Mouse (Mus musculus): ENCODE measurements around the gene Slc17a3. TPM values are rescaled to one million over a fixed set of nuclear protein-coding genes. Genes with fewer than 3 reads are reported as not detected.

Slc17a3 gene
- total RNA-seq, 2 experiments from 2014 or later, result not detected

- DNase-seq, result no peak
- intact Hi-C loops (cut with DNase I), result no loop called here
- no peak for TF ChIP-seq CTCF (IDR thresholded peaks at IDR 0.05)
- H3K4me3 ChIP-seq, result no peak overlapping the region
- no peak overlapping the region for H3K27ac ChIP-seq
Observed at GRCm38 (mm10) chr13:23849299-23849698, 10.1 kb downstream of the Slc17a3 start.

- Histone ChIP-seq H3K27ac (no peak overlapping the region), H3K4me3 (no peak overlapping the region)
- TF ChIP-seq CTCF (IDR thresholded peaks at IDR 0.05), result no peak
- DNase-seq, result no peak
- intact Hi-C loops (cut with DNase I), result no loop called here
Observed at GRCm38 (mm10) chr13:23856401-23856800, 17.2 kb downstream of the Slc17a3 start.

DNA sequence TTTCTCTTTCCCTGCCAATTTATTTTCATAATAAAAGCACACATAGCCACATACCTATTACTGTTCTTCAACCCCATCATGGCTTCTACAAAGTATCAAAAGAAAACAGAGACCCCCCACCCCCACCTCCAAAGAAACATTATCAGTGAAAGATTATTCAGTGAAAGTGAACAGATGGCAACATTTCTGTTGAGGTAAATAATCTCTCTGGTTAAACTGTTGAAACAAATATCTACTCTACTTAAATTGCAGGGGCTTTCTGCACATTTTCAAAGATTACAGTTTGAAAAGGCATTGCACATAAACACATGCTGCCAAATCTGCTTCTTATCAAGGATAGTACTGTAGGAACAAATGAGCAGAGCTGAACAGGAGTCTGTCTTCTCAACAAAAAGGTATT, 22.6 kb downstream of the Slc17a3 start:
- intact Hi-C loops (cut with DNase I), result no loop called here
- TF ChIP-seq CTCF (IDR thresholded peaks at IDR 0.05), result no peak
- H3K27ac ChIP-seq, result no peak overlapping the region
- no peak overlapping the region for H3K4me3 ChIP-seq
- no peak for DNase-seq

GRCm38 (mm10) chr13:23864711-23865110, 25.5 kb downstream of the Slc17a3 start:
- intact Hi-C loops (cut with DNase I), result no loop called here
- Histone ChIP-seq H3K27ac (no peak overlapping the region), H3K4me3 (no peak overlapping the region)
- no peak for DNase-seq
- TF ChIP-seq CTCF (IDR thresholded peaks at IDR 0.05), result no peak

DNA sequence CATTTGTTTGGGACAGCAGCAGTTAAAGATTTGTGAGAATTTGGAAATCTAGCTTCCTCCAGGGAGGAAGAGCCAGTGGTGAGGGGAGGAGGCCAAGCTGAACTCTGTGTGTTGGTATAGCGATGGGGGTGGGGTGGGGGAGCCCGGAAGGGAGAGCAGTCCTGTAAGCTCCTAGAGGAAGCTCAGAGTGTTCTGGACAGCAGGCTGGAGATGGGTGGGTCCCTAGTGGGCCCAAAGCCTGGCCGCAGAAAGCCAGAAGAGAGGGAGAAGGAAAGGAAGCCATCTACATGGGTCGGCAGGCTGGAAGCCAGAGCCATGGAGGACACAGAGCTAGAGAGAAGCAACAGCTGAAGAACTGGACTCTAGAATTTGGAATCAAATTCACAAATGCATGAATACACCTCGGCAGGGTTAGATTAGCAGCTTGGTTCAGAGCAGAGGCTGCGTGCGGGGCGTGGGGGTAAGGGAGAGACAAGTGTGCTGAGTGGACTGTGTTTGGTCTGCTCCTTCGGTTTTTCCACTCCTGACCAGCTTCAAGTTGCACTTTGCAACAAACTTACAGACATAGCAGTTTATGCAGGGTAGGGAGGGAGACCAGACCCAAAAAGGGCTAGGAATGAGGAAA, 27.0 kb downstream of the Slc17a3 start:
- intact Hi-C loops (cut with DNase I), result no loop called here
- TF ChIP-seq CTCF (IDR thresholded peaks at IDR 0.05), result no peak
- Histone ChIP-seq H3K27ac (no peak overlapping the region), H3K4me3 (no peak overlapping the region)
- no peak for DNase-seq

DNA sequence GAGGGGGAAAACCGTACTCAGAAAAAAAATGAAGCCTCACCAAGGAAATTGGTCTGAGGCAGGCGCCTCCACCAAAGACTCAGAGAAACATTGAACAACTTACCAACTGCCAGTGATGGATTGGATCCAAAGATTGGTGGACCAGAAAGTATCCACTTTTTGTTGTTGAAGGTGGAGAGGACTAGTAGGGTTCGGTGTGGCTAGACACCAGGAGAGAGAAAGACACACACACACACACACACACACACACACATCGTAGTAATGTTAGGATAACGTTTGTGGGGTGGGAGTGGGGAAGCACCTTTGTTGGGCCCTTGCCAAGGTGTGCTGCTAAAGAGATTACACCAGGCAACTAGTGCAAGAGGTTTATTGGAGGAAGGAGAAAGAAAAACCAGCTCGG, 27.8 kb downstream of the Slc17a3 start:
- no peak for DNase-seq

DNA sequence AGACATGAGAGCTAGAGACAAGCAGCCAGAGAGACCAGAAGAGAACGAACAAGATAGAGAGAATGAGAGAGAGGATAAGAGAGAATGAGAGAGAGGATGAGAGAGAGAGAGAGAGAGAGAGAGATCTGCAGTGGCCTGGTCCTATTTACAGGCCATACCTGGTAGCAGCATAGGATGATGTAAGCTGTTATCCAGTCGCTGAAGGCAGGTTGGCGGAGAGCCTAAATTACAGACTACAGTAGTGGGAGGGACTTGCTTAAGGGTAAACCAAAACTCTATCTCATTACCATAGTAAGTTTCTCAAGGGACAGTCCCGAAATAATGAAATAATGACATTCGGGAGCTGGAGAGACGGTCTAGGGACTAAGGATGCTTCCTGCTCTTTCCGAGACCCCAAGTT, 28.2 kb downstream of the Slc17a3 start, which contains the start of gene Slc17a1:
Gene Slc17a1, plus strand, starts transcription at position 346 of the 400 bp plus-strand sequence.
- DNase-seq, result no peak
- Histone ChIP-seq H3K4me3 (no peak within 1 kb of the TSS), H3K27ac (no peak within 1 kb of the TSS)
- intact Hi-C loops (cut with DNase I), result no loop called here
- no peak for TF ChIP-seq CTCF (IDR thresholded peaks at IDR 0.05)

More for the DNA sequence above, 27.8 kb downstream of the Slc17a3 start:
- intact Hi-C loops (cut with DNase I), result no loop called here
- TF ChIP-seq CTCF (IDR thresholded peaks at IDR 0.05), result no peak
- Histone ChIP-seq H3K4me3 (no peak overlapping the region), H3K27ac (no peak overlapping the region)

GRCm38 (mm10) chr13:23868790-23869533, 29.7 kb downstream of the Slc17a3 start:
- intact Hi-C loops (cut with DNase I), result no loop called here
- DNase-seq, result no peak
- Histone ChIP-seq H3K27ac (no peak overlapping the region), H3K4me3 (no peak overlapping the region)
- TF ChIP-seq CTCF (IDR thresholded peaks at IDR 0.05), result no peak

GRCm38 (mm10) chr13:23869996-23870395, 30.8 kb downstream of the Slc17a3 start:
- DNase-seq, result no peak
- TF ChIP-seq CTCF (IDR thresholded peaks at IDR 0.05), result no peak
- no peak overlapping the region for H3K4me3 ChIP-seq
- intact Hi-C loops (cut with DNase I), result no loop called here
- no peak overlapping the region for H3K27ac ChIP-seq

GRCm38 (mm10) chr13:23873141-23873540, 33.9 kb downstream of the Slc17a3 start:
- H3K4me3 ChIP-seq, result no peak overlapping the region
- no peak for DNase-seq
- intact Hi-C loops (cut with DNase I), result no loop called here
- no peak overlapping the region for H3K27ac ChIP-seq
- TF ChIP-seq CTCF (IDR thresholded peaks at IDR 0.05), result no peak

DNA sequence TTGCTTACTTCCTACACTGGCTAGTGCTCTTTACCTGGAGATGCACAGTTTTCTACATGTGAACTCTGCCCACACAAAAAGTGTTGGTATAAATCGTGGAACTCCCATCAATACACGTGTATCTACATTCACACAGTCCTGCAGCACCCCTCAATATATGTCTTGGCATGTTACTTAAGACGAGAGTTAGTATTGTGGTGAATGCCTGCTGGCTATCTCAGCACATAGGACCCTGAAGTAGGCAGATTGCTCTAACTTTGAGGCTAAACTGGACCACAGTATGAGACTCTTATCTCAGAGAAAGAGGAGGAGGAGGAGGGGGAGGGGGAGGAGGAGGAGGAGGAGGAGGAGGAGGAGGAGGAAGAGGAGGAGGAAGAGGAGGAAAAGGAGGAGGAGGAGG, 39.9 kb downstream of the Slc17a3 start:
- no peak for DNase-seq
- Histone ChIP-seq H3K4me3 (no peak overlapping the region), H3K27ac (no peak overlapping the region)
- intact Hi-C loops (cut with DNase I), result no loop called here
- TF ChIP-seq CTCF (IDR thresholded peaks at IDR 0.05), result no peak

GRCm38 (mm10) chr13:23879636-23880035, 40.4 kb downstream of the Slc17a3 start:
- no peak for TF ChIP-seq CTCF (IDR thresholded peaks at IDR 0.05)
- Histone ChIP-seq H3K27ac (no peak overlapping the region), H3K4me3 (no peak overlapping the region)
- DNase-seq, result no peak
- intact Hi-C loops (cut with DNase I), result no loop called here

DNA sequence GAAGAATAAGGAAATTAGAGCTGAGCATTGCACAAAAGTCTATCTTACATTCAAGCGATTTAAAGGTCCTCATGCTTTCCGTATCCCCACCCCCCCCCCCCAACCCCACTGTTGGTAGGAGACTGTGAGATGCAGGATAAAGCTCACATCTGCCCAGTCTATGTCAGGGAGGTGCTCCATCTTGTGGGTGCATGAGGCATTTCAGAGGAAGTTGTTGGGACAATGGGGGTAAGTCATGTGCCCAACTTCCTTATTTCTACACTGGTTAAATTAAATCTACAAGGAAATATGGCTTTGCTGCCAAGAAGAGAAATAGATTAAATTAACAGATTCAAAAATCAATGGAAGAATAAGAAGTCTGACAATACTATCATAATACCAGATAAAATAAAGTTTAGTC, 46.3 kb downstream of the Slc17a3 start:
- Histone ChIP-seq H3K27ac (no peak overlapping the region), H3K4me3 (no peak overlapping the region)
- intact Hi-C loops (cut with DNase I), result no loop called here
- TF ChIP-seq CTCF (IDR thresholded peaks at IDR 0.05), result peak; percentile 40
- no peak for DNase-seq
